In the genomic region with DNA sequence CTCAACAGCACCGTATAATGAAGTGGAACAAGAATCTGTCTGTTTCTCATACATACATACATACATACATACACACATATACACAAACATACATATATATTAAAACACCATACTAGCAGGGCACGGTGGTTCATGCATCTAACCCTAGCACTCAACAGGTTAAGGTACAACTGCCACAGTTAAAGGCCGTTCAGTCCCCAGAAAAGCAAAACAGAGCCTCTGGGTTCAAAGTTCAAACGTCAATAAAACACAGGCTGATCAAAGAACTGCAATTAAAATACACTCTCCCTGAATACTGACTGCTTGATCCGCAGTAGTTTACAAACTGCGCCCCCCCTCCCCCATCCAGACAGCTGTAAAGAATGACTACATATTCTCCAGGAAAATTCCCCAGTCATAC, we compare ENCODE assay signal across 34 mouse cellular contexts. TPM values are rescaled to one million over a fixed set of nuclear protein-coding genes. Genes with fewer than 3 reads are reported as not detected.
DNase-seq lines count a peak whose midpoint lies in the region; ATAC-seq and TF ChIP-seq lines count a peak whose summit lies in the region.
"Had no signal": no experiment of that assay in that cellular context is flagged by ENCODE, and none has a peak within 500 bp of the region (broad histone marks: within the 10 kb centered on the region; RNA-seq: fewer than 3 reads in every experiment).

No protein-coding gene starts in this region.

- no peak overlapping the region for H3K27ac ChIP-seq in kidney, adult 2 months (ENCODE audit: insufficient read depth, low read depth, low read length)
- no peak overlapping the region for H3K27ac ChIP-seq in liver, adult 2 months (replicated peaks; ENCODE audit: insufficient read depth, low read depth, low read length)
- no peak overlapping the region for H3K27ac ChIP-seq in liver, embryonic 12.5 days
- H3K27ac ChIP-seq in forebrain, embryonic 15.5 days (replicated peaks), result no peak overlapping the region
- H3K27ac ChIP-seq: embryonic facial prominence, embryonic 15.5 days; forebrain, embryonic 12.5 days; hindbrain, embryonic 12.5 days; hindbrain, postnatal 0 days; left cerebral cortex, adult 2 months; neural tube, embryonic 13.5 days had no signal

- no peaks in the 10 kb centered on the region; the same call in 1 of the 2 replicates for H3K4me1 ChIP-seq in kidney, adult 2 months (ENCODE audit: control insufficient read depth, insufficient read depth, low read length)
- peaks cover 3% of the 10 kb centered on the region for H3K4me1 ChIP-seq in liver, adult 2 months (ENCODE audit: control insufficient read depth, insufficient read depth, low read length)
- H3K4me1 ChIP-seq in liver, embryonic 12.5 days, result no peaks in the 10 kb centered on the region
- H3K4me1 ChIP-seq in forebrain, embryonic 15.5 days, result peaks cover 13% of the 10 kb centered on the region

- no peaks in the 10 kb centered on the region for H3K36me3 ChIP-seq in kidney, adult 2 months (ENCODE audit: control insufficient read depth, insufficient read depth, low read length)
- H3K36me3 ChIP-seq in liver, adult 2 months (ENCODE audit: control insufficient read depth, insufficient read depth, low read length), result no peaks in the 10 kb centered on the region
- H3K36me3 ChIP-seq in liver, embryonic 12.5 days, result no peaks in the 10 kb centered on the region
- H3K36me3 ChIP-seq in forebrain, embryonic 15.5 days, result no peaks in the 10 kb centered on the region
- H3K36me3 ChIP-seq: embryonic facial prominence, embryonic 15.5 days; forebrain, embryonic 12.5 days; hindbrain, embryonic 12.5 days; neural tube, embryonic 13.5 days had no signal

- no peak for ATAC-seq in liver, embryonic 12.5 days
- no peak for ATAC-seq in forebrain, embryonic 15.5 days (replicated peaks)
- ATAC-seq: activated CD4-positive, CD25-positive, alpha-beta regulatory T cell, adult 4 months; hindbrain, postnatal 0 days; liver, postnatal 0 days had no signal

- intact Hi-C loops in left cerebral cortex, postnatal 25 days (cut with DNase I), result no loop called here

- WGBS in kidney, adult 2 months, result 43% methylated on average over 6 of the region's 6 CpGs
- WGBS in liver, adult 2 months, result 20% methylated on average over 6 of the region's 6 CpGs
- 39% methylated on average over 6 of the region's 6 CpGs for WGBS in liver, embryonic 12.5 days (ENCODE audit: insufficient replicate concordance)
- 20% methylated on average over 6 of the region's 6 CpGs for WGBS in large intestine, adult 2 months
- WGBS in forebrain, embryonic 15.5 days, result 35% methylated on average over 6 of the region's 6 CpGs

- peaks cover 2% of the 10 kb centered on the region; the same call in 1 of the 2 replicates for H3K27me3 ChIP-seq in kidney, adult 2 months (replicated peaks; ENCODE audit: control insufficient read depth, insufficient read depth, low read length)
- peaks cover 12% of the 10 kb centered on the region for H3K27me3 ChIP-seq in liver, adult 2 months (ENCODE audit: control insufficient read depth, insufficient read depth, low read length)
- peaks cover 69% of the 10 kb centered on the region for H3K27me3 ChIP-seq in liver, embryonic 12.5 days (replicated peaks)
- peaks cover 54% of the 10 kb centered on the region for H3K27me3 ChIP-seq in forebrain, embryonic 15.5 days

- TF ChIP-seq CTCF in kidney, adult 2 months (conservative IDR thresholded peaks at IDR 0.05; ENCODE audit: insufficient read depth, insufficient read length, low read depth, low read length), result no peak
- no peak for TF ChIP-seq CTCF in liver, adult 2 months (IDR thresholded peaks at IDR 0.05; ENCODE audit: low read depth, low read length)

- TF ChIP-seq POLR2A in kidney, adult 2 months (IDR thresholded peaks at IDR 0.05; ENCODE audit: low read depth, low read length), result no peak
- TF ChIP-seq POLR2A in liver, adult 2 months (IDR thresholded peaks at IDR 0.05; ENCODE audit: extremely low read depth, insufficient read depth, low read length), result no peak

- no peak overlapping the region for H3K9ac ChIP-seq in liver, adult 2 months (ENCODE audit: low read depth, low read length)
- H3K9ac ChIP-seq in liver, embryonic 12.5 days, result no peak overlapping the region
- no peak overlapping the region for H3K9ac ChIP-seq in forebrain, embryonic 15.5 days (replicated peaks)
- H3K9ac ChIP-seq: embryonic facial prominence, embryonic 15.5 days; forebrain, embryonic 12.5 days; hindbrain, embryonic 12.5 days; liver, postnatal 0 days; neural tube, embryonic 13.5 days had no signal

- peak; percentile 57 for DNase-seq in kidney, adult 2 months
- DNase-seq in kidney, adult 11 months, result no peak
- peak; percentile 73 for DNase-seq in liver, adult 2 months (ENCODE audit: extremely low read depth, low read depth, low spot score)
- peak; percentile 38 for DNase-seq in large intestine, adult 2 months (ENCODE audit: low read depth, low spot score)
- no peak for DNase-seq in adrenal gland, adult 18-20 months (ENCODE audit: low spot score in 2 of 2)
- DNase-seq in left cerebral cortex, postnatal 25 days (ENCODE audit: low spot score in 2 of 2), result no peak
- DNase-seq: adrenal gland, adult 8-10 months; cerebellum, adult 2 months; cerebellum, postnatal 25 days; gastrocnemius, postnatal 14 days; kidney, adult 8-10 months; liver, postnatal 0 days; lung, postnatal 36 days; thymus, postnatal 4 days had no signal

- H3K79me2 ChIP-seq in liver, adult 2 months (ENCODE audit: control insufficient read depth, insufficient read depth, low read length), result no peaks in the 10 kb centered on the region

- no peak overlapping the region for H3K4me3 ChIP-seq in kidney, adult 2 months (ENCODE audit: insufficient read depth, low read depth, low read length)
- H3K4me3 ChIP-seq in liver, adult 2 months (ENCODE audit: insufficient read depth, low read depth, low read length), result no peak overlapping the region
- no peak overlapping the region for H3K4me3 ChIP-seq in liver, embryonic 12.5 days
- H3K4me3 ChIP-seq in forebrain, embryonic 15.5 days, result no peak overlapping the region
- H3K4me3 ChIP-seq: embryonic facial prominence, embryonic 15.5 days; forebrain, embryonic 12.5 days; hindbrain, embryonic 12.5 days; left cerebral cortex, adult 2 months; neural tube, embryonic 13.5 days had no signal

- no peaks in the 10 kb centered on the region for H3K9me3 ChIP-seq in liver, embryonic 12.5 days (replicated peaks)
- no peaks in the 10 kb centered on the region for H3K9me3 ChIP-seq in forebrain, embryonic 15.5 days
- H3K9me3 ChIP-seq: embryonic facial prominence, embryonic 15.5 days; forebrain, embryonic 12.5 days; hindbrain, embryonic 12.5 days; neural tube, embryonic 13.5 days had no signal

- H3K4me2 ChIP-seq in liver, embryonic 12.5 days, result no peak overlapping the region
- H3K4me2 ChIP-seq in forebrain, embryonic 15.5 days (replicated peaks), result no peak overlapping the region
- H3K4me2 ChIP-seq: embryonic facial prominence, embryonic 15.5 days; forebrain, embryonic 12.5 days; hindbrain, embryonic 12.5 days; liver, embryonic 11.5 days; midbrain, embryonic 11.5 days; neural tube, embryonic 13.5 days had no signal

RNA-seq across cellular contexts. Expression of gene Gsc, which starts 5.8 kb away (rescaled TPM):
- polyA plus RNA-seq in kidney, adult 2 months (2012; rRNA removed), result 0.10 TPM in 1 of 2 replicates, not detected in the other
- not detected in 2 replicates for total RNA-seq in liver, adult 2 months (2014; rRNA removed)
- polyA plus RNA-seq in liver, adult 2 months (2012; rRNA removed), result not detected in 2 replicates
- 0.13 TPM in 1 of 2 replicates, not detected in the other for polyA plus RNA-seq in liver, embryonic 12.5 days (2016; fragmentation: Nextera tagmentation; extraction: Ambion mirVana)
- polyA plus RNA-seq in large intestine, adult 2 months (2012; rRNA removed), result not detected in 2 replicates
- not detected for total RNA-seq in adrenal gland, adult 18-20 months (2021)
- polyA plus RNA-seq in forebrain, embryonic 15.5 days (2015; fragmentation: Nextera tagmentation; extraction: Ambion mirVana), result 0.19 and 0.75 TPM in 2 replicates
- total RNA-seq in left cerebral cortex, postnatal 25 days (2021), result not detected
- total RNA-seq: CH12.LX; granulocyte monocyte progenitor cell, adult 5-6 weeks; hindbrain, postnatal 0 days; layer of hippocampus, adult 18-20 months; layer of hippocampus, postnatal 10 days; left cerebral cortex, adult 2 months; left cerebral cortex, postnatal 36 days; megakaryocyte, adult 5-6 weeks had no signal
- polyA plus RNA-seq: activated CD4-positive, CD25-positive, alpha-beta regulatory T cell, adult 4 months; C2C12; cerebellum, adult 2 months; heart, embryonic 14.5 days; hindbrain, postnatal 0 days; liver, postnatal 0 days; neural tube, embryonic 13.5 days; small intestine, adult 2 months had no signal

Comparison
In these comparisons a context has a peak if more than half of its experiments do, and no peak if none do; other contexts are left out.
1. DNase-seq: peak in kidney, adult 2 months (single experiment), liver, adult 2 months (single experiment) and large intestine, adult 2 months (single experiment); none in kidney, adult 11 months (single experiment), adrenal gland, adult 18-20 months (0 of 2) and left cerebral cortex, postnatal 25 days (0 of 2).